Mouse (Mus musculus) ES-E14 (cell line): ENCODE measurements around the gene Abhd17c.

ENCODE experiments used
- MAFK ChIP-seq: IDR thresholded peaks from 2 replicates; pipeline ENCODE4 v1.6.1; 2014; ENCODE audit warnings: mild to moderate bottlenecking, low read depth, low read length, inconsistent platforms; ENCODE audit not compliant: insufficient read depth
- ZC3H11A ChIP-seq: IDR thresholded peaks from 2 replicates; pipeline ENCODE4 v1.6.1; 2012; ENCODE audit warnings: low read depth, mild to moderate bottlenecking, inconsistent platforms, low read length, borderline replicate concordance
- ZNF384 ChIP-seq: IDR thresholded peaks from 2 replicates; pipeline ENCODE4 v1.6.1; 2012; ENCODE audit warnings: low read depth, low read length, inconsistent platforms

DNA sequence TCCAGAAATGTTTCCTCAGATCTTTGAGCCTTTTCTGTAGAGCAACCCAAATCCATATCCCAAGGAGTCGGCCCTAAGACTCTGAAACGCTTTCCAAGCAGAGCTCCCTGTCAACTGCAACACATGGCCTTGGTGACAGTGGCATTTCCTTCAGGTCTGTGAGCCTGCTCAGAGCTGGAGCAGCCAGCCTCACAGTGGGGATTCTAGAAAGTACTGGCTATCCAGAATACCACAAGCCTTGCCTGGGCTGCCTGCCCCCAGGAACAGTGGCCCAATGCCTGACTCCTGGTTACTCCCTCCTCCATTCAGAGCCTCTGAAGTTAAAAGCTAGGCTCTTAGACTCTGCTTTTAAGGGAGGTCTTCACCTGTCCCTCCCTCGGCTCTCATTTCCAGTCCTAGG lies 77.8 kb downstream of the Abhd17c start:
- TF ChIP-seq ZC3H11A (no peak), ZNF384 (no peak), MAFK (no peak)
